Mouse (Mus musculus): ENCODE measurements at regions not wholly inside any gene's neighbourhood (a gene's known extent, or its start where the extent isn't known, plus 50 kb on each side); places are given as distances from the start of the nearest gene placed in this dataset.

DNA sequence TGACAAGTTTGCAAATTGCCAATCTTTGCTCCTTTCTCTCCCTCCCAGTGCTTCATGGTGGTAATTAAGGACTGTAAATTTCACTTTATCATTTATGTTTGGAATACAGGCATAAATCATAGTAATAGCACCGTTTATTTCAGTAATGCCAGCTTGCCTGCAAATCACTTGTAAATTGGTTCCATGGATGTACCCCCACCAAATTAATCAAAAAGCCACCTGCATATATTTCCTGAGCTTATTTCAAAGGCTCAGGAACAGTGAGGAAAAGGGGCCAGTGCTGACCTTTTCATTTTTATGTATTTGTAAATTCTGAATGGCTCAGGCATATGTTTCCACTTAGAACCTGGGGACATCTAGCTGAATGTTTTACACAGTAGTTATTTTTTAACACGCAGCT is 115.0 kb downstream of the D3Ertd751e start:
- DNase-seq (ENCODE audit: low spot score in 2 of 2), result no peak

DNA sequence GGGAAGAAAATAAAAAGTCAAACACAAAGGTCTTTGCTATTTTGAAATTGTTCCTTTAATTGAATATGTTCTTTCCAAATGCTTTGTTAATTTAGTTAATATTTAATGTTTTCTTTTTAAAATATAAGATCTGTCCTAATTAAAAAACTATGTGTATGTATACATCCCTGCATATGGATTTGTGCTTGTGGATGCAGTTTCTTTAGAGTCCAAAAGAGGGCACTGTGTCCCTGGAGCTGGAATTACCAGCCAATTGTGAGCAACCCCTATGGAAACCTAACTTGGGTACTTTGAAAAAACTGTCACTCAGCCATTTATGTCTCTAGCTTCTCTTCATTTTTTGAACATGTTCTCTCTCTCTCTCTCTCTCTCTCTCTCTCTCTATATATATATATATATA is 120.3 kb downstream of the D3Ertd751e start:
- DNase-seq (ENCODE audit: low spot score in 2 of 2), result no peak

DNA sequence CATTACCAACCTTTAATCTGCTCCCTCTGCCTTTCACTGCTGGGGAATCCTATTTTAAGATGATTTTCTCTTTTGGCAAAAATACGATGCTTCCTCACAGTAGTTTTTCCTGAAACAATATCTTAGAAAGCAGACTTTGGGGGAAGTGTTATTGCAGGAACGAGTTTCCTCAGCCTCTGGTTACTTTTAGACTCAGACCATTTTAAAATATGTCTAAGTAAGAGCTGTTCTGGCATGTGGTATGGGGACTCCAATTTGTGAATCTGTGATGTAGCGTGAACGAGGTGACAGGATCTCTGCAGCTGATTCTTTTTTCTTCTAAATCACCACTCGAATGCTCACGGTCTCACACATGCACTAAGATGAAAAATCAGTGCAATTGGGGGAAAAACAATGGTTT is 166.5 kb downstream of the D3Ertd751e start:
- DNase-seq (ENCODE audit: low spot score in 2 of 2), result no peak

- DNase-seq (ENCODE audit: low spot score in 2 of 2), result no peak
Observed at GRCm38 (mm10) chr3:41913190-41913589, 170.8 kb downstream of the D3Ertd751e start.

DNA sequence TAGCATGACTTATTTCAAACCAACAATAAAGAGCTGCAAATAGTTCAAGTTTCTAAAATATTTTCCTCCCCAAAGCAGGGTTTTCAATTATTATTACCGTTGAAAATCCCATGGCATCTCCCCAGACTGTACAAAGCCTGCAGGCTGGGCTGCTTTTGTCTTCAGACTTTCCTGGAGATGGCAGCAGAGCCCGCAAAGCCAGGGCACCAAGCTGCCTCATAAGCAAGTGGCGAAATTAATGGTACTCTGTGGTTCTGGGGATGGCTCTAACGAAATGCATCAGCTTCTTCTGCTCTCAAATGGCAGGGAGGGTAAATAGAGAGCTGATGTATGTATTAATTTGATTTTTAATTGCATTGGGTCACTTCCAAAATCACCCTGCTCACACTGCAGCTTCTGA is 197.4 kb downstream of the D3Ertd751e start:
- DNase-seq (ENCODE audit: low spot score in 2 of 2), result no peak

DNA sequence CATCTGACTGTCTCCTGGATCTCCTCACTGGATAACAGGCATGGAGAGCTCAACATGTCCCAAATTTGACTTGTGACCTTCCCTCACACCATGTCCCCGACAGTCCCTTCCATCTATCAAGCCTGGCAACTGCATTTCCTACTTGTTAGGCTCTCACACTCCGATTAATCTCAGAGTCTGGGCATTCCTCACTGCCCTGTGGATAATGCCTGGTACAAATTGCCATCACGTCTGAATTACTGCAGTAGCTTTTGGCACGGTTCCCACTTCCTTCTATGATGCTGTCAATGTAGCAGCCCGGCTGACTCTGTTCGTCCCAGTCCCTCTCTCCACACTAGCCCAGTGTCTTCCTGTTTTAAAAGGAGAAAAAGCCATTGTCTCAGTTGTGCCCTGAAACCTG is 200.6 kb downstream of the D3Ertd751e start:
- DNase-seq (ENCODE audit: low spot score in 2 of 2), result no peak

GRCm38 (mm10) chr3:41949404-41949803 is 207.0 kb downstream of the D3Ertd751e start:
- no peak for DNase-seq (ENCODE audit: low spot score in 2 of 2)

GRCm38 (mm10) chr3:41957385-41957784 is 215.0 kb downstream of the D3Ertd751e start:
- DNase-seq (ENCODE audit: low spot score in 2 of 2), result no peak

DNA sequence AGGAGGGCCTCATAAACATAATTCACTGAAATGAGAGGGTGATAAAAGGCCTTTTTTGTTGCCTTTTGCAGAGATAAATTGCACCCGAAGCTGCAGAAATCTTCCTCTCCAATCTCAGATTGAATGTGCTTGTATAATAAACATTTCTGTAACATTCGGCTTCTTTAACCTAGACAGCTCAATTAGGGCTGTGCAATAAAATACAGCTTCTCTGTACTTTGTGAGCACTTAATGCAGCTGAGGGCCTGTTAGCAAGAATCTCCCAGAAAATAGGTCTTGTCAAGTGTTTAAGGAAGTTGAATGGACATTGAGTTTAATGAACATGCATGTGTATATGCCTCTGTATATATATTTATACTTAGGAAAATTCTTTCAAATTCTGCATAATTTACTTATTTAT is 217.8 kb downstream of the D3Ertd751e start:
- DNase-seq (ENCODE audit: low spot score in 2 of 2), result no peak

- no peak for DNase-seq (ENCODE audit: low spot score in 2 of 2)
Observed at GRCm38 (mm10) chr3:41962923-41963322, 220.5 kb downstream of the D3Ertd751e start.

- DNase-seq (ENCODE audit: low spot score in 2 of 2), result no peak
Observed at GRCm38 (mm10) chr3:42006672-42007265, 264.4 kb downstream of the D3Ertd751e start.

DNA sequence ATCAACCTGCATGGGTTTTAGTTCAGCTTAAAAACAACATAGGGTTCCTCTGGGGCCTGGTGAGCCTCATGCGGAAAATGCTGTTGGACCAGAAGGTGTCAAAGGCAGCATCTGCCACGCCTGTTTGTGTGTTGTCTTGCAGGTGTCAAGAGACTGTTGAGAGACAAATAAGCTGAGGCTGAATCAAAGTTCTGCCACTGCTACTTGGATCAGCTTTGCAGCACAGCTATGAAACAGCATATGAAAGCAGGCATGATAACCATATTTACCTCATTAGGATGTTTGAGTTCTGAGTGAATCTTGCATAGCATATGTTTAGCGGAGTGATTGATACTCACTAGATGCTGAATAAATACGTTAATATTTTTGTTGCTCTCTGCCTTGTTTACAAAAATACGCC is 280.8 kb downstream of the D3Ertd751e start:
- DNase-seq (ENCODE audit: low spot score in 2 of 2), result no peak

DNA sequence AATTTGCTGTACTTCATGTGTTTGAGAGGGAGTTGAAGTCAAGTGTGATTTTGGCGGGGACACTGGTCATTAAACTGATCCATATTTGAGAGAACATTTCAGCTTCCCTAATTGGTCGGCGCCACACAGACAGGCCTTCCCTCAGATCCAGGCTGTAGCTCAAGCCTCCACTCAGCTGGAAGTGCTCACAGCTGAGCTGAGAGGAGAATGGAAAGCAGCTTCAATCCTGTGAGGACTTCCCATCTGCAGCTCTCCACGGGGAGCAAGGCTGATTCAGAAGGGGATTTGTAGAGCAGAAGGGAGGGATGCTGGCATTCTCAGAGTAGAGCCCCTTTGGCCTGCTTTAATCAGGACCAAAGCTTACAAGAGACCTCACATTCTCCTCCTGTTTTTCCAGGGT is 297.2 kb downstream of the D3Ertd751e start:
- DNase-seq (ENCODE audit: low spot score in 2 of 2), result no peak

- DNase-seq (ENCODE audit: low spot score in 2 of 2), result no peak
Observed at GRCm38 (mm10) chr3:42040270-42040812, 297.9 kb downstream of the D3Ertd751e start.

GRCm38 (mm10) chr3:42040959-42041358 is 298.5 kb downstream of the D3Ertd751e start:
- no peak for DNase-seq (ENCODE audit: low spot score in 2 of 2)

GRCm38 (mm10) chr3:42057286-42057868 is 315.0 kb downstream of the D3Ertd751e start:
- no peak for DNase-seq (ENCODE audit: low spot score in 2 of 2)

- no peak for DNase-seq (ENCODE audit: low spot score in 2 of 2)
Observed at GRCm38 (mm10) chr3:42065093-42065935, 322.9 kb downstream of the D3Ertd751e start.

DNA sequence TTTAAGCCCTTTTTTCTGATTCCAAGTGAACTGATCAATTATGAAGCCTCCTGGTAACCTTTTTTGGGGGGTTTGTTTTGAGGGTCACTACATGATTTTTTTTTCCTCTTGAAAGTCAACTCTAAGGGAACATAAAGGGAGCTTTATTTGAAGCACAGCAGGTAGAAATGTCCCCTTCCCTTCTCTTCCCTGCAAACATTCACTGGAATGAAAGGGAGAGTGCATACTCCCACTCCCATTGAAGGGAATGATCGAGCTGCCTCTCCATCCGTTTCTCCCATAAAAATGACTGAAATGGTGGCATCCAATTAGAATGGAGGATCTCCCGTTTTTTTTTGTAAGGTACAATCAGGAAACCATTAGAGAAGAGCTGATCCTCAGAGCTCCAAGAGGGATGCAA is 323.6 kb downstream of the D3Ertd751e start:
- no peak for DNase-seq (ENCODE audit: low spot score in 2 of 2)

DNA sequence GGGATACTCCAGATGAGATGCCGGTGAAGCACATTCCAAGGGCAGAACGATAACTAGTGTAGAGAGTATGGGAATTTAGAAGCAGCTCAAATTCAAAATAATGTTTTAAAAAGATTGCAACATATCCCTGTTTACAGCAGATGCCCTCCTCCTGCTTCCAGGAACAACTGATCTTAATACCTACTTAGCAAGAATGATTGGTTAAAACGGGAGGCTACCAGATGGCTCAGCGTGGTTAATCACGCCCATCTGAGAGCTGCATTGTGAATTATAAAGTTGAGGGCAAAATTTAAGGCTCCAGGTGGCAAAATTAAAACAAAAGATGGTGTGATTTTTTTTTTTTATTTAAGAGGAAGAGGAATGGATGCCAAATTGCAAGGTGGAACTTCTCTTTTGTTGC is 324.6 kb downstream of the D3Ertd751e start:
- no peak for DNase-seq (ENCODE audit: low spot score in 2 of 2)

DNA sequence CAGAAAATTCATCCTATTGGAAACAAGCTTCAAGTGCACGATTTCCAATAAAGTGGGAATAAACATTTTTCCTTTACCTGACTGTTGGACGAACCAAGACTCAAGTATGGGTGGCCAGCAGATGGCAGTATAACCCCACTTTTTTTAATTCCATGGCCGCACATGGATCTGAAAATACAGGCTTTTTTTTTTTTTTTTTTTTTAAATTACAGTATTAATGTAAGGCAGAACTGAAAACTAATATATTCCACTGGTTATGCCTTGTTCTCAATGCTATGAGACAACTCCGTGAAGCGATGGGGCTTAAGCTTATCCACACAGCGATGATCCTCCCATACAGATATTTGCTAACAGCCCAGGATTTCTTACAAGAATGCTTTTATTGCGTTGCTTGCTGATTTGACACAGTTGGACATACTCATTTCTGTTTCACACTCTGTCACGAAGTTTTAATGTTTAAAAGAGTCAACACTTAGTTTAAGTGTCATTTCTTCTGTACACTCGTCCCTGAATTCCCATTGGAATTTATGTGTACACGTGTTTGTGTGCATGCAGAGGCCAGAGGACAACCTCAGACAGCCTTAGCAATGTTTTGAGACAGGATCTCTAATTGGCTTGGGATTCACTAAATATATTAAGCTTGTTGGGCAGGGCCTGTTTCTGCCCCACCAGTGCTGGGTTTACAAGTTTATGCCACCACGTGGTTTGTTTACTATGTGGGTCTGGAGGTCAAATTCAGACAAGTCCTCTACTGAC is 332.3 kb downstream of the D3Ertd751e start:
- DNase-seq (ENCODE audit: low spot score in 2 of 2), result peak; percentile 4 to 25

DNA sequence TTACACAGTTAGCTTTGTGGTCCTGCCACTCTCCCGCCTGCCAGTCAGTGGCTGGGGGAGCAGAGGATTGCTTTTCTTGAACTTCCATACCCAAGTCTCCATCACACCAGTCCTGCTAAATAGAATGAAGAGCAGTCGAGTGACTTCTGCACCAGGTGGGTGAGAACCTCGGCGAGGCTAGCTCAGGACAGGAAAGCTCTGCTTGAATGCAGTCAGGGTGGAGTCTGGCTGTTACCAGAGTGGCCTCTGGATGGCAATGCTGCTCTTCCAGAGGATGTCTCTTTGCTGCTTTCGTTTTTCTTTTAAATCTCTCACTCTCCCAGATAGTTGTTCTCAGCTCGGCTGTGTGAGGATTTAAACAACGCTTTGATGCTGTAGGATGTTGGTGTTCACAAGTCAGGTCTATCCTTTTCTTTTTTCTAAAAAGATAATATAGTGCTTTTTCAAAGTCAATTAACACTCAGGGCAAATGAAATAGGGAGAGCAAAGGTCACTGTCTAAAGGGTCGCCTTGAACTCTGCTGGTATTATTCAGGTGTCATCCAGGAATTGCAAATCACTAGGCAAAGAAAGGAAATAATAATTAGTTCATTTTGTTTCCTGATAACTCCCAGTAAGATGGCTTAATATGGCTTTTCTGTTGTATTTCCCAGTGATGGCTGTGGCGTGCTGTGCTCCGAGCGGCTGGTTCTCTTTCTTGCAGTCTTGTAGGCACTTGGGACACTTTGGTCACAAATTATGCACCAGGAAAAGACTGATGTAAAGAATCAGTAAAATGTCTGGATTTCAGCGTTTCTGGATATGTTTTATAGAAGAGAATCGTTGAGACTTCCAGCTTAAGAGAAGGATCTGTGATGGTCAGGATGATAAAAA is 368.8 kb downstream of the D3Ertd751e start:
- peak; percentile 51 to 55 for DNase-seq (ENCODE audit: low spot score in 2 of 2)
